Mouse (Mus musculus): ENCODE data around the gene Ifitm6.
"Not testable (repeated sequence)": the region's sequence is repeated elsewhere in the genome, so short reads cannot be mapped to it uniquely, and the experiment has no call there.

The Ifitm6 gene

DNA sequence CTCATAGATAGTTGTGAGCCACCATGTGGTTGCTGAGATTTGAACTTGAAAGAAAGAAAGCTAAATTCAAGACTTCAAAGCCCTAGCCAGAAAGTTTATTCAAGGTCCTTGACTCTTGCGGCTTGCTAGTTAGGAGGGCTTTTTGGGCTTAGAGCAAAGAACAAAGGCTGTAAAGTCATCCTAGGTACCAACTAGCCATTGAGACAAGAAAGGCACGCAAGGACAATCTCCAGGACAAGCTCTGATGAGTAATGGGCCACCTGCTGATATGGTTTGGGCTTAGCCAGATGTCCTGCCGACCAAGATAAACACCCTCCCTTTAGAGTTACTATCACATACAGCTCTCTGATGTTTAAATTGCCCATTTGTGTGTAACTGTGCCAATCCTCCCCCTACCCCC lies 49.0 kb downstream of the Ifitm6 start:
- DNase-seq: not testable (repeated sequence)

DNA sequence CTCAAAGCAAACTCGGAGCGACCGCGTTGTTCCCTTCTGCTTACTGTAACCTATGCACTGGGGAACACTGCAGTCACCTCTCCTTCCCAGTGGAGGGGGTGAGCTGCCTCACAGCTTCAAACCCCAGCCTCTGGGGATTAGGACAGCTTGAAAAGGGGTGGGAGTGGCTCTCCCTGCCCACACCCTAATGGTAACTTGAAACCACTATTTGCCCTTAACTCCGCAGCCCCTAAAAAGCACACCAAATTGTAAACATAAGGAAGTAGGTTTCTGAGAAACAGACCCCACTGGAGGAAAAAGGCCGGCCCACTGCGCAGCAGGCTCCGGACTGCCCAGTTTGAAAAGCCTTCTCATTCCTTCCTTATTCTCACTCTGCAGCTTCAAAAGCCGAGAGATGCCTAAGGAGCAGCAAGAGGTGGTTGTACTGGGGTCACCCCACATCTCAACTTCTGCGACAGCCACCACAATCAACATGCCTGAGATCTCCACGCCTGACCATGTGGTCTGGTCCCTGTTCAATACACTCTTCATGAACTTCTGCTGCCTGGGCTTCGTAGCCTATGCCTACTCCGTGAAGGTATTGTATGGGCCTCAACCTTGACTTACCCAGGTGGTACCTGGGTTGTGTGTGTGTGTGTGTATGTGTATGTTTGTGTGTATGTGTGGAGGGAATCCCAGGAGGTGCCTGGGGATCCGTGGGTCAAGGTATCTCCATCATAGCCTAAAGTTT lies 49.7 kb downstream of the Ifitm6 start:
- DNase-seq: no peak

DNA sequence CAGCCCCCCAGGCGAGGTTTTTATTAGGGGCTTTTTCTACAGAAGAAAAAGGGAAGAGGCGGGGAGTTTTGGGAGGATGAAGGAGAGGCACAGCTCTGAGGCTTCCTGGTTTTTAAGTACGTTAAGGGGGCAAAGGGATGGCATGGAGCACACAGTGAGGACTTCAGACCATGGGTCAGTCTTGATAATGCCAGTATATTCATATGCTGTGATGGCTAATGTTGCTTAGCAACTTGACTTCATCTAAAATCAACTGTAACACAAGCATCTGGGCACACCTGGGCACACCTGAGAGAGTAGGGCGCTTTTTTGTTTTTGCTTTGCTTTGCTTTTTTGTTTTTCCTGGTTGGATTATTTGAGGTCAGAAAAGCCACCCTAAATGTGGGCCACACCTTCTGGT lies 50.8 kb downstream of the Ifitm6 start, which contains the start of gene Ifitm1:
TSS of gene Ifitm1 (plus strand) at position 301 of the 400 bp plus-strand sequence.
- DNase-seq: no peak

Data from lung, postnatal 10 days (tissue).